Mouse (Mus musculus) heart, adult 2 months (tissue): ENCODE data around the gene Rabep1.

Experiments
- CTCF ChIP-seq: fragments of 200-600 bp; IDR thresholded peaks from 2 replicates; pipeline ENCODE4 v1.8.1; 2022; ENCODE audit warnings: antibody characterized with exemption, mild to moderate bottlenecking, moderate library complexity
- EP300 ChIP-seq: fragments of 200-500 bp; IDR thresholded peaks from 2 replicates; pipeline ENCODE4 v1.6.1; 2011; ENCODE audit warnings: low read depth, low read length, control low read depth; ENCODE audit not compliant: insufficient read depth
- POLR2A ChIP-seq: fragments of 200-500 bp; IDR thresholded peaks from 2 replicates; pipeline ENCODE4 v1.6.1; 2011; ENCODE audit warnings: mild to moderate bottlenecking, low read depth, low read length, control low read depth; ENCODE audit not compliant: insufficient read depth

- TF ChIP-seq CTCF (no peak), POLR2A (no peak), EP300 (no peak)
Measured at GRCm38 (mm10) chr11:70891616-70892015, 47.0 kb downstream of the Rabep1 start.
